Mouse (Mus musculus) splenic B cell, adult 2 months (primary cell): ENCODE data around the gene Galp.
"Not testable (repeated sequence)": the region's sequence is repeated elsewhere in the genome, so short reads cannot be mapped to it uniquely, and the experiment has no call there.

ENCODE experiments used
- DNase-seq: peaks from one replicate; pipeline ENCODE4 v3.0.0-alpha.2; 2011; ENCODE audit warnings: low read depth, low spot score
- H3K27me3 ChIP-seq: 2 replicates; pipeline ENCODE4 v1.6.1; 2012; ENCODE audit warnings: mild to moderate bottlenecking, low read length, moderate library complexity, mixed read lengths; ENCODE audit not compliant: control insufficient read depth, poor library complexity, insufficient read depth, severe bottlenecking
- H3K36me3 ChIP-seq: 2 replicates; pipeline ENCODE4 v1.6.1; 2012; ENCODE audit warnings: mild to moderate bottlenecking, low read length, moderate library complexity, mixed read lengths; ENCODE audit not compliant: control insufficient read depth, poor library complexity, insufficient read depth, severe bottlenecking

Galp gene

DNA sequence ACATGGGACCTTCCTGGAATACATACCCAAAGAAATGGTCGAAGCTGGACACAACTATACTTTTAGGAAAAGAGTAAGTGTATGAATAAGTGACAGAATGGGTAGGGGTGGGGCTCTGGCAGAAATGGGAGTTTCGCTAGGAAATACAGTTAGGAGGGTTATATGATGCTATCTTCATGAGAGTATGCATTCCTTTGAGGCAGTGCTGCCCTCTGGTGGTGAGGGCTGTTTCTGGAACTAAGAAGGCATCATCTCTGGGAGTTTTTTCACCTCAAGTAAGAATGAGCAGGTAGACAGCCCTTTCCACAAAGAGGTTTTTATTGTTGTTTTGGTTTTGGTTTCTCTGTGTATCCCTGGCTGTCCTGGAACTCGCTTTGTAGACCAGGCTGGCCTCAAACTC lies 5.5 kb upstream of the Galp start:
- H3K27me3 ChIP-seq: no peaks in the 10 kb centered on the region
- H3K36me3 ChIP-seq: peaks cover 3% of the 10 kb centered on the region; the same call in 1 of the 2 replicates
- peak; percentile 86 for DNase-seq

DNA sequence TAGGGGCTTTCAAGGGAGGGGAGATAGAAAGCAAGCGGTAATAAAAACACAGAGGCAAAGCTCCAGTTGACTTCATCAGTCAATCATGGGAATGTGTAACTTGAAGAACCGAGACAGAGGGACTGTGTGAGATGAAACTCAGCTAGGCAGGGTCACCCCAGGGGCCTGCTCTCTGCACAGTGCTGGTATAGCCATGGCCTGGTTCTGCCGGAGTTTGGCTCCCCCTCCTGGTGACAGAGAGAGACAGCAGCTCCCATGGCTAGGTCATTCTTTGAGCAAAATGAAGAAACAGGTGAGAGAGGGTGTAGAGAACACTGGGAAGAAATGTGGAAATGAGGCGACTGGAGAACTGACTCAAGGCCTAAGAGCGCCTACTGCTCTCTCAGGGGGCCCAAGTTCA lies 2.8 kb upstream of the Galp start:
- DNase-seq: peak; percentile 75
- Histone ChIP-seq H3K27me3 (no peaks in the 10 kb centered on the region), H3K36me3 (peaks cover 3% of the 10 kb centered on the region; the same call in 1 of the 2 replicates)

DNA sequence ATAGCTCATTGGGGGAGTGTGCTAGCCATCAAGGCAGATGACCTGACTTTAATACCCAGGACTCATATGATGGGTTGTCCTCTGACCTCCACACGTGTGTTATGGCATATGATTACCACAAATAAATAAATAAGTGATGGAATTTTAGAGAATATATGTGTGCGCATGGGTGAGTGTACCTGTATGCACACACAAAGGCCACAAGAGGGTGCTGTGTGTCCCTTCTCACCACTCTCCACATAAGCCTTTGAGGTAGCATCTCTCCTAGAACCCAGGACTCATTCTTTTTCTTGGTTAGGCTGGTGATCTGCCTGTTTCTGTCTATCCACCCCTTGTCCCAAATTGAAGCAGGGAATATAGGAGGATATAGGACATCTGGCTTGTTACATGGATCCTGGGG lies 1.1 kb upstream of the Galp start:
- H3K27me3 ChIP-seq: no peaks in the 10 kb centered on the region
- no peak for DNase-seq

DNA sequence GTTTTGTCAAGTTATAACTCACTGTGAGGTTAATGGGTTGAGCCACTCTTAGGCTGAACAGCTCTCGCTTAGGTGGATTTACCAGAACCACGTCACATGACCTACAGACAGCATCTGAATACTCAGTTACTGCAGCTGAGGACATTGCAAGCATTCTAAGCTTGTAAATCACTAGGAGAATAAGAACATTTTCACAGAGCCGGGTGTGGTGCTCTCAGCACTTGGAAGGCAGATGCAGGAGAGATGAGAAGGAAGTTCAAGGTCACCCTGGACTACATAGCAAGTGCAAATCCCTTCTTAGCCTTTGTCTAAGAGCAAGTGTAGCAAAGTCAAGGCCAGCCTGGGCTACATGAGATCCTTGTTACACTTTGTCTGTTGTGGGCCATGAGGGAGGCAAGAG lies 7.3 kb downstream of the Galp start:
- no peak for DNase-seq
- H3K27me3 ChIP-seq: no peaks in the 10 kb centered on the region

More for the DNA sequence above, 1.1 kb upstream of the Galp start:
- H3K36me3 ChIP-seq: no peaks in the 10 kb centered on the region

DNA sequence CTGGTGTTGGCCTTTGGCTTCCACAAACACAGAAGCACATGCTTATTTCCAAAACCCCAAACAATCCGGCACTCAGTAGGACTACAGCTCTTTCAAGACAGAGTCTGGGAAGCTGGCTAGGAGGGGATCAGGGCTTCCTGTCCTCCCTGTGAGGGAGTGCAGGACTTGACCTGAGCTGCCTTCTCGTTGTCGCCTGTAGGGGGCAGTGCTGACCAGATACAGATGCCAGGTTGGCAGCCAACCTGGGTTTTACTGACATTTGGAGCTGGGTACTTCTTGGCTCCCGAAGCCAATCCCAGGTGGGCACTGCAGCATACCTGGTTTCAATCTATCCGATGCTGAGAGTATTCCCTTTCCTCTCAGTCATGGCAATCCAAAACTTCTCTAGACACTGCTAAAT lies 16.3 kb downstream of the Galp start:
- Histone ChIP-seq H3K27me3 (no peaks in the 10 kb centered on the region), H3K36me3 (no peaks in the 10 kb centered on the region)
- peak; percentile 35 for DNase-seq

More for the DNA sequence above, 7.3 kb downstream of the Galp start:
- H3K36me3 ChIP-seq: no peaks in the 10 kb centered on the region

DNA sequence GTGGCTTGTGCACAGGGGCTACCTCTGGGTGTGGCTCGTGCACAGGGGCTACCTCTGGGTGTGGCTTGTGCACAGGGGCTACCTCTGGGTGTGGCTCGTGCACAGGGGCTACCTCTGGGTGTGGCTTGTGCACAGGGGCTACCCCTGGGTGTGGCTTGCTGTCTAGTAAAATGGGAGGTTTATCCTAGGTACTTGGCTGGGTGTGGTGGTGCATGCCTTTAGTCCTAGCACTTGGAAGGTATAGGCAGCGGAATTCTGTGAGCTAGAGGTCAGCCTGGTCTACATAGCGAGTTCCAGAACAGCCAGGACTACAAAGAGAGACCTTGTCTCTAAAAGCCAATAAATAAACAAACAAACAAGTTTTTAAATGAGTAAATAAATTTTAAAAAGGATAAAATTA lies 17.8 kb downstream of the Galp start:
- not testable (repeated sequence) for DNase-seq, H3K36me3 ChIP-seq, H3K27me3 ChIP-seq

DNA sequence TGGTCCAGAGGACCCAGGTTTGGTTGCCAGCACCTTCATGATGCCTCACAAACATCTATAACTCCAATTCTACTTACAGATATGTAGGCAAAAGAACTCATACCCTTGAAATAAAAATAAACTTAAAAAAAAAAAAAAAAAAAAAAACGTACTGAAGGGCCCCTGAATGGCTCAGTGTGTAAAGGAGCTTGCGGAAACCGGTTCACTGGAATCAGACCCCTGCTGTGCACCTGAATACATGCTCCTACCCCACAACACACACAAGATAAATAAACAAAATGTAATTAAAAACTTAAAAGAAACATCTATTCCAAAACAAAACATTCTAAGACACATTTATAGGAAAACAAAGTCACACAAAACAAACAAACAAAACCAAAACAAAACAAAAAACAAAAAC lies 23.3 kb downstream of the Galp start:
- DNase-seq: no peak
- Histone ChIP-seq H3K27me3 (no peaks in the 10 kb centered on the region), H3K36me3 (no peaks in the 10 kb centered on the region)

DNA sequence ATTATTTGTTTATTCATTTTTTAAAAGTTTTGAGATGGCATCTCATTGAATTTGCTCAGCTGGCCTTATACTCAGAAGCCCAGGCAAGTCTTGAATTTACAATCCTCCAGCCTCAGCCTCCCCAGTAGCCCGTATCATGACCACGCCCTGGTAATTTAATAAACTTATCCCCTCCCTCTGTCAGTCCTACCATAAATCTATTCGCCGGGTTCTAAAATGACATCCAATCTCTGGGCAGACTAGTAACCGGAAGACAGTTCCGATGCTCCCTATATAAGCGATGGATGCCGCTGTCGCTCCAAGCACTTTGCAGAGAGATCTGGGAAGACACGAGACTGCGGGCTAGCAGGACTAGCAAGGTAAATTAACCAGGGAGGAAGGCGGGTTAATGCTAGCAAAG lies 25.1 kb downstream of the Galp start, which contains the start of gene Zscan5b:
Gene Zscan5b (plus strand): TSS at position 301 of the 400 bp plus-strand sequence.
- Histone ChIP-seq H3K36me3 (no peaks in the 10 kb centered on the region), H3K27me3 (no peaks in the 10 kb centered on the region)
- no peak for DNase-seq

DNA sequence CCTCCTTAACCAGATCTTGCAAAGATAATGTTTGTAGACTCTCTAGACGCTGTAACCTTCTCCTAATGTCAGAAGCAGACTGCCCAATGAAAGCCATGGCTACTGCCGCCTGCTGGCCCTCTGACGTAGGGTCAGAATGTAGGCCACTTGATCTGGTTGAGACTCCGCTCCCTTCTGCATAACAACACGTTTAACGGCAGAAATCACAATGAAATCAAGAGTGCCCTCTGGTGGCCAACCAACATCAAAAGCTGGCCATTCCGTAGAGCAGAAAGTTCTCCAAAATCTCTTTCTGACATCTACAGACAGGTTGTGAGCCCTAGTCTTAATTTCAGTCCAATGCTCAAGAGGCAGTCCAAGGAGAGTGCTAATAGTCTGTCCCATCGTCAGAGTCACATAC lies 31.6 kb downstream of the Galp start:
- DNase-seq, H3K36me3 ChIP-seq, H3K27me3 ChIP-seq: not testable (repeated sequence)

DNA sequence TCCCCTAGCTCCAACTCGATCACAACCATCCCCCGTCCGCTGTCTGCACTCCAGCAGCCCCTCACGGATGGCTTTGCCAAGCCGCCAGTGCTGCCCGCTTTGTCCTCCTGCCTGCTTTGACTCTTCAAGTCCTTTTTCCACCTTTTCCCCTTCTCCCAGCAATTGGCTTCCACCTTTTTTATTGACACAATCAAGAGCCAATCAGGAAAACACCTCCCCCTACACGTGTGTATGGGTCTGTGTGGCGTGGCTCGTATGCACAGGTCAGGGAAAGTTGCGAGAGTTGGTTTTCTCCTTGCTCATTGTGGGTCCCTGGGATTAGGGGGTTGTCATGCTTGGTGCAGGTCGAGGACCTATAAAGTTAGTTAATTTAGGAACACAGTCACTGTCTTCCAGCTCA lies 42.9 kb downstream of the Galp start:
- no peak for DNase-seq
- no peaks in the 10 kb centered on the region for H3K27me3 ChIP-seq

DNA sequence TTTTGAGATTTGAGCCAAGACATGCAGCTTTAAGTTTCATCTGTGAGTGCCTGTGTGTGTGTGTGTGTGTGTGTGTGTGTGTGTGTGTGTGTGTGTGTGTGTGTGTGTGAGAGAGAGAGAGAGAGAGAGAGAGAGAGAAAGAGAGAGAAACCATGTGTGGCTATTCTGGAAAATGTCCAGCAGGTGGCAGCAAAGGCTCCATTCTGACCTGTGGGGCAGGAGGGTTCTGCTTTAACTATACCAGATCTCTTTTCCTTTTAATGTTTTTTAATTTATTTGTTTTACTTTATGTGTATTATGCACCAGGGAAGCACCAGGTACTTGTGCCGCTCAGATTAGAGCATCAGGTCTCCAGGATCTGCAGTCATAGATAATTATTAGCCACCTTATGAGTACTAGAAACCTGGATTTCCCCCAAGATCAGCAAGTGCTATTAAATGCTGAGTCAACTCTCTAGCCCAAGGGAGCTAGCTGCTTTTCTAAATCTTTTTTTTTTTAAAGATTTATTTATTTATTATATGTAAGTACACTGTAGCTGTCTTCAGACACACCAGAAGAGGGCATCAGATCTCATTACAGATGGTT lies 44.0 kb downstream of the Galp start:
- H3K27me3 ChIP-seq, H3K36me3 ChIP-seq: not testable (repeated sequence)
- DNase-seq: peak; percentile 76

More for the DNA sequence above, 42.9 kb downstream of the Galp start:
- H3K36me3 ChIP-seq: no peaks in the 10 kb centered on the region

DNA sequence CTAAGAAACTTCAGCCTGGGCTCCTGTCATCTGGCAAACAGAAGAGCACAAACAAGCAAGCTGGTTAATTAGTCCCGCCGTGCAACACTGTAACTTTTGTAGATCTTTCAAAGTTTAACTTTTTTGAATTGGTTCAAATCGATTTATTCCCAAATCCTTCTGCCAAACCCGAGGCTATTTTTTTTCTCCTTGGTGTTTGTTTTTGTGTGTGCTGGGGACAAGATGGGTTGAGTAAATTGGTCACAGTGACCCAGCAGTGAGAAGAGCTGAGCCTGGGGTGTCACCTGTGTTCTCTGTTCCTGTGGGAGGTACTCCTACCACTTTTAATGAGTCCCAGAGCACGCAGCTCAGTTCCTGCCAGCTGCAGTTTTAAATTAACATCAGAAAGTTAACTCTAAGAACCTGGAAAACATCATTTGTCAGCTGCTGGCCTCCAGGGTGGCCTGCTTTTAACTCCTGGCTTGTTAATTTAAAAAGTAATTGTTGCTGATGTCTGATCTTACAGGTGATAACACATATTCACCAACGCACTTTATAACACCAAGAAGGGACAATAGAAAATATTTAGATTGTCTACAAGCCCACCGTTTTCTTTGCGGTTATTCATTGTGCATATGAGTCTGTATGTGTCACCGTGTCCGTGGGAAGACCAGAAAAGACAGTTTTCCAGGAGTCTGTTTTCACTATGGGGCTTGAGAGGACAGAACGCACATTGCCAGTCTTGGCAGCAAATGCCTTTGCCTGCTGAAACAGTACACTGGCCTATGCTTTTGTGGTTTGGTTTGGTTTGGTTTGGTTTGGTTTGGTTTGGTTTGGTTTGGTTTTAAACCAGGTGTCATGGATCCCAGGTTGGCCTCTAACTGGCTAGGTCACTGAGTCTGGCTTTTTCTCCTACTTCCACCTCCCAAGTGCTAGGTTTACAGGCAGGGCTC lies 47.7 kb downstream of the Galp start:
- H3K27me3 ChIP-seq: no peaks in the 10 kb centered on the region
- H3K36me3 ChIP-seq: no peaks in the 10 kb centered on the region
- no peak for DNase-seq

DNA sequence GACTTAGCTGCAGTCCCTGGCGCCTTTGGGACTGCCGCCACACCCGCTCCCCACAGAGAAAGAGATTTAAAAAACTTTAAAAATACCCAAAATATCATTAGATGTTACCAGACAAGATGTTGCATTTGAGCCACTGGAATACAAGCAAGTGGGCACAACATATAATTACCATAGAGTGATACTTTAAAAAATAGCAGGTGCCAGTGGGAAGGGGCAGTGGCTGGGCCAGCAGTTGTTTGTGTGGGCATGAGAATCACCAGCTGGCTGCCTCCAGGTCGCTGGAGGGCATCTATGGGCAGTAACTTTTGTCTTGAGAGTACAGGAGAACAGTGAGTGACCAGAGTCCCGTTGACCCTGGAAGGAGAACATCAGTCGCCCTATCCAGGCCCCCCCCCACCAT lies 55.5 kb downstream of the Galp start, which contains the start of gene Epp13:
Gene Epp13 (plus strand): TSS at position 301 of the 400 bp plus-strand sequence.
- Histone ChIP-seq H3K27me3 (no peaks in the 10 kb centered on the region), H3K36me3 (no peaks in the 10 kb centered on the region)
- no peak for DNase-seq

DNA sequence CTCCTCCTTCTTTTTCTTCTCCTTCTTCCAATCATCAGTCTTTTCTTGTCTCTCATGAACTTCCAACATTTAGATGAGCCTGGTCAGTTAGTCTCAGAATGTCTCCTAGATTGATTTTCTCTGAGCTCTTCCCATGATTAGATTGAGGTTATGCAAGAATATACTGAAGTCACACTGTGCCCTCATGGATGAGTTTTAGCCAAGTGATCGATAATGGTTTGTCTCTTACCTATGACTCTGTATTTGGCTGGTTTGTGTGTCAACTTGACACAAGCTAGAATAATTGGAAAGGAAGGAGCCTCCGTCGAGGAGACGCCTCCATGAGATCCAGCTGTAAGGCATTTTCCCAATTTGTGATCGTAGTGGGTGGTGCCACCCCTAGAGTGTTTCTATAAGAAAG lies 57.6 kb downstream of the Galp start:
- Histone ChIP-seq H3K27me3 (no peaks in the 10 kb centered on the region), H3K36me3 (no peaks in the 10 kb centered on the region)
- DNase-seq: no peak

DNA sequence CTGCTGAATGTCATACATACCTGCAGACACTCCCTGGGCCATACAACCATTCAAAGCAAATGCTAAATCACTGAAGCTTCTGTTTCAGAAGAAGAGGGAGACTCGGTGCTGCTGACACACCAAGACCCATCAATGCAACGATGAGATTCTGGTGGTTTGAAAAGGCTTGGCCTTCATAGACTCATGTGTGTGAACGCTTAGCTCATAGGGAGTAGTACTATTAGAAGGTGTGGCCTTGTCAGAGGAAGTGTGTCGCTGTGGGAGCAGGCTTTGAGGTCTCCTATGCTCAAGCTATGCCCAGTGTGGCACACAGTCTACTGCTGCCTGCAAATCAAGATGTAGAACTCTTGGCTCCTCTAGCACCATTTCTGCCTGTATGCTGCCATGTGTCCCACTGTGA lies 60.5 kb downstream of the Galp start:
- Histone ChIP-seq H3K36me3 (no peaks in the 10 kb centered on the region), H3K27me3 (no peaks in the 10 kb centered on the region)
- DNase-seq: no peak
